Mouse (Mus musculus) adrenal gland, adult (tissue): ENCODE measurements around the gene Gm12216.

Source experiments
- DNase-seq, 2 experiments: peaks; one replicate each; pipeline ENCODE4 v3.0.0; 2022 to 2023; ENCODE audit warnings: low spot score in 1 of 2; ENCODE audit not compliant: inconsistent age in 2 of 2

The Gm12216 gene

DNA sequence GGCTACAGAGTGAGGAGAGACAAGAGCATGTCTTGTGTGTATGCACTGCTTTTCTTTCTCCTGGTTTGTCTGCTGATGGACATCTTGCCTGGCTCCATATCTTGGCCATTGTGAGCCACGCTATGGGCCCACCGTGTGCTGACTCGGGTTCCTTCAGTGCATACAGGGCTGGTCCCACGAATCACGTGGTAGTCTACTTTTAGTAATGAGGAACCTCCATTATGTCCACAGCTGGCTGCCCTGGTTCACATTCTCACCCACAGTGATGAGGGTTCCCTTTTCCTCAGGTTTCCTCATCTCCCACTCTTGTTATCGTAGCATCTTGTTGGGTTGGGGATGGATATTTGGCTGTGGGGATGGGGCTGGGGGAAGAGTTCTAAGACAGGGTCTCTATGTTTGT, 110.4 kb downstream of the Gm12216 start:
- peak in 1 of 2 experiments; percentile 16 for DNase-seq

DNA sequence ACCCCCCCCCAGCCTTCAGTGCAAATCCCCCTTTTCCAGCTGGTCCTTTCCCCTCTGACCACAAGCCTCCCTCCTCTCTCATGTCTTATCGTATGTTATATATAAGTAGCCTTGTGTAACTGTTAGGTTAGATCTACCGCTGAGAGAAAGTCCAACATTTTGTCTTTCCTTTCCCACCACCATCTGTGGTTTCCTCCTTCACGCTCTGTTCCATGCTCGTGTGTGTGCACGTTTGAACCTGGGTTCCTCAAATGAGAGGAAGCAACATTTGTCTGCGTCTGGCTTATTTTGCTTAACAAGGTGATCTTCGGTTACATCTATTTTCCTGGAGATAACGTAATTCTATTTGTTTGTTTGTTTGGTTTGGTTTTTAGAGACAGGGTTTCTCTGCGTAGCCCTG, 111.1 kb downstream of the Gm12216 start:
- DNase-seq: no peak

DNA sequence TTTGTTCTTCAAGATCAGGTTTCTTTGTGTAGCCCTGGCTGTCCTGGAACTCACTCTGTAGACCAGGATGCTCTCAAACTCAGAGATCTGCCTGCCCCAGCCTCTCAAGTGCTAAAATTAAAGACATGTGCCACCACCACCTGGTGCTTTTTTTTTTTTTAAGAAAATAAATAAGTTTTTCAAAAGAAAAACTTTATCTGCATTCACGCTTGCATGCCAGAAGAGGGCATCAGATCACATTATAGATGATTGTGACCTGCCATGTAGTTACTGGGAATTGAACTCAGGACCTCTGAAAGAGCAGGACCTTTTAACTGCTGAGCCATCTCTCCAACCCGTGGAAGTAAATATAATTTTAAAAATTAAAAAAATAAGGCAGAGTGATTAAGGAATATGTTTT, 113.8 kb downstream of the Gm12216 start:
- no peak for DNase-seq

DNA sequence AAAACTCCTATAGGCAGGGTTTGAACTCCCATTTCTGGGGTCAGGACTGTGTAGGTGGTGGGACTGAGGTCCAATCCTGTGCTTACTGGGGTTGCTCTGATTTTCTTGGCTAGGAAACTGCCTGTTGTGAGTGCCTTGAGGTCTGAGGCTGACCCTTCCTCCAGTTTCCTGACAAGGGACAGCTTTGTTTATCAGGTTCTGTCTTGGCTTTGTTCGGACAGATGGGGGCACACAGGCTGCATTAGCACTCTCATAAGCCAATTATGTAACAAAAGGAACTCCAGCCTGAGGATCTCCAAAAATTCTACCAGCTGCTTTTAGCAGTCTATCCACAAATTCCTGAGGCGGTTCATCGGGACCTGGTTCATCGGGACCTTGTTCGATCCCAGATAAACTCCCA, 116.7 kb downstream of the Gm12216 start:
- DNase-seq: peak in 1 of 2 experiments; percentile 40

DNA sequence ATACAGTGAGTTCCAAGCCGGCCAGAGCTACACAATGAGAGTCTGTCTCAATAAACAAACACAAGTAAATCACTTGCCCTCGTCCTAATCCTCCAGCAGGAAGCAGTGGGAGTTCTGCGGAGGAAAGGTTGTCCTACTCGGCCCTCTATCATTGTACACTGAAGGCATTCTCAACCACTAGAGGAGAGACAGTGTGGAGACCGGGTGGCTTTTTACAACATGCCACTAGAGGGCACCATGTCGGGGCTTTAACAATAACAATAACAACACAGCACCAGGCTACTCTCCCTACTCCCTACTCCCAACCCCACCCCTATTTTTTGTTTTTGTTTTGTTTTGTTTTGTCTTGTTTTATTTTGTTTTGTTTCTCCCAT, 121.5 kb downstream of the Gm12216 start:
- peak; percentile 58 to 88 for DNase-seq

DNA sequence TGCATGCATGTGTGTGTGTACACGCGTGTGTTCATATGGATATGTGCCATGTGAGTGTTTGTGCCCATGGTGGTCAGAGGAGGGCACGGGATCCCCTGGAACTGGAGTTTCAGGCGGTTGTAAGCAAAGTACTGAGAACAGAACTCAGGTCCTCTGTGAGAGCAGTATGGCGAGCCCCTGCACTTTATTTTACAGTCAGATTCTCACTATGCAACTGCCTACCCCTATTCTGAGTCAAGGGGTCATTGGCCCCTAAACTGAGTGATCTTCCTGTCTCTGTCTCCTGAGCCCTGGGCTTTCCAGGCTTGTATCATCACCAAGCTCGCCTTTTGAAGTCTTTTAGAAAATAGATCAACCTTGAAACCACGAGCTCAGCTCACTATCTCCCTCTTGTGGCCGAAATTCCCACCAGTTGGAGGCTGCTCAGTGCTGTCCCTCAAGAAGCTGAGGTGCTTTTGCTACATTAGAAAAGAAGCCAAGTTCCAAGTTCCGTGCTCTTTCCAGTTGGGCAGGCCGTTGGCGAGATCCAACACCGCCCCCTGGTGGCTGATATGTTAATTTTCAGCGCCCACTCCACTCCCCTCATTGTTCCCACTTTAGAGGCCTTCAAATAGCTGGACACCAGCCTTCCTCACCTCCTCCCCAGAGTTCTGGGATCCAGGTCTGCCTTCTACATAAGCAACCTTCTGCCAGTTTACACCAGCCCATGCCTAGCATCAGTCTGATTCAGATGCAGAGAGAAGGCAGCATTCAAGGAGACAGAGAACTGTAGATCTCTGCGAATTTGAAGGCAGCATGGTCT, 122.1 kb downstream of the Gm12216 start:
- peak; percentile 82 to 93 for DNase-seq

DNA sequence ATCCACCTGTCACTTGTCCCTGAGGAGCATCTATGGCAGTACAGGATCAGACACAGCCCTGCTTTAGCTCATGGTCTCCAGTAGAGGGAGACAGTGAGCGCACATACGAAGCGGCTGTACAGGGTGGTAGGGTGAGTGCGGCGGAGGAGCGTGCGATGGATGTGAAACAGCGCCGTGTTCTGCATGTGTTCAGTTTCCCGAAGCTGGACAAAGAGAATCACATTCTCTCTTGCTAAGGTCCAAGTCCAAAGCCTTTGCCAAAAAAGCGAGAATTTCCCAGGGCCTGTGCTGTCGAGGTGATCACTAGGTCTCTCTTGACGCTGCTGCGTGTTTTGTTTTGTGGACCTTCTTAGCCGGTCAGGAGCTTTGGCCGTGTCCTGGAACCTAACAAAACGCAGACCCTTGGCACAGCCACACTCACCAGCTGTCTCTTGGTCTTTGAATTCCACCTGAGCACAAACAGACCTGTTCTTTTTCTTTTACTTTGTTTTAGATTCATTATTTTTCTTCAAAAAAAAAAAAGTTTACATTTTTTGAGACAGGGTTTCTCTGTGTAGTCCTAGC, 123.3 kb downstream of the Gm12216 start:
- peak; percentile 63 to 87 for DNase-seq

DNA sequence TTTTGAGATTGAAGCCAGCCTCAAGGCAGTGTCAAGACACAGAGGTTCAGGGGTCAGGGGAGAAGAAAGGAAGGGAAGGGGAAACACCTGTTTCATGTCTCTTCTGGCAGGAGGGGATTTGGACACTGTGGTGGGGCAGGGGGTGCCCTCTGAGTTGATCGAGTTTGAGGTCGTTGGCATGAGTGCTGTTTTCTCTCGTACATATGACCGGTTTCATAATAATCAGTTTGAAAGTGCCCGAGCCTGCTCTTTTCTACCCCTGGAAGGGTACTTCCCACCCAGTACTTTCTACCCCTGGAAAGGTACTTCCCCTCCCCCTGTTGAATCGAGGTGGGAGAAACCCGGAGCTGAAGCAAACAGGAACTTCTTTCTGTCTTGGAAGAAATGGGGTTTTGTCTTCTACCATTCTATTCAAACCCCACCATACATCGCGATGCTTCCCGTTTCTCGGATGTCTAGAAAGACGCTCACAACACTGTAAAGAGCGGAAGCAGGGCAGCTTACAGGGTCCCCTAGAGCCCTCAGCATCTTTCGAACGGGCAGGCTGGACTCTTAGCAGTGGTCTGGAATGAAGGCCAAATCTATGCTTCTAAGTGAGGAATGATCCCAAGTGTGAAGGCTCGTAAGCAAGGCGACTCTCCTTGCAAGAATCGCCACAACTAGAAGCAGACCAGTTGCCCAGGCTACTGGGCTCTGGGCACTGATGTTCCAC, 123.9 kb downstream of the Gm12216 start:
- no peak for DNase-seq

DNA sequence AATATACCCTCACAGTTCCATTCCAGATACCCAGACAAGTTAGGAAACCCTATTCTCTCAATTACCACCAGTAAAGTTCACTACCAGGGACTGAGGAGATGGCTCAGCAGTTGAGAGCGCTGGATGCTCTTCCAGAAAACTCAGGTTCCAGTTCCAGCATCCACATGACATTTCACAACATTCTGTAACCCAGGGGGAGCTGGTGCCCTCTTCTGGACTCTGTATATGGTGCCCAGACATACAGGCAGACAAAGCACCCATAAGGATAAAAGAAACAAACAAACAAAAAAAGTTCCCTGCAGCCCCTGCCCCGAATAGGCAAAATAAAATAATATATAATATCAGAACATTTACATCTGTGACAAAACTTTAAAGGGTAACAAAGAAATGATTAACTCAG, 124.6 kb downstream of the Gm12216 start:
- DNase-seq: no peak

GRCm38 (mm10) chr11:53733824-53734223, 125.2 kb downstream of the Gm12216 start:
- DNase-seq: no peak
